Mouse (Mus musculus) T-helper 17 cell (primary cell): ENCODE data around the gene Cldn3.

Experiments used
- in situ Hi-C, 2 experiments: fragments of 300-600 bp; cut with MboI, MseI; formaldehyde crosslinking; loops; 1 replicate in 1 of 2; 2 replicates in 1 of 2; pipeline ENCODE4 v1.15.1; 2025; ENCODE audit warnings: high pct_unique_total_duplicates in 2 of 2

Gene Cldn3

DNA sequence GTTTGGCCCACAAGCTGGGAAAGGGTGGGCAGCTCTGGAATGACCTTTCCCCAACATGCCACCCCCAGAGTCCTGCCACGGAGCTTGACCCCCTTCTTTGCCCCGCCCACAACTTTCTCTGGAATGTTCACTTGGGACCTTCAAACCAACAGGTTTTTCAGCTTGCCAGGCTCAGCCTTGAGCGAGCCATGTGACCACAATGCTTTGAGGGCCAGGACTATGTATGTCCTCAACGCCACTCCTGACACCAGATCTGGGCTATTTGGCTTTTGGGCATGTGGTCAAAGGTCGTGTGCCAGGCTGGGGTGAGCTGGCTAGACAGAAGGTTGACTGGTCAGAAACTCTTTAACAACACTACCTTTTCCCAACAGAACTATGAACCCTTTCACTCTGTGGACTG lies 16.1 kb downstream of the Cldn3 start:
- in situ Hi-C loops: no loop called here

DNA sequence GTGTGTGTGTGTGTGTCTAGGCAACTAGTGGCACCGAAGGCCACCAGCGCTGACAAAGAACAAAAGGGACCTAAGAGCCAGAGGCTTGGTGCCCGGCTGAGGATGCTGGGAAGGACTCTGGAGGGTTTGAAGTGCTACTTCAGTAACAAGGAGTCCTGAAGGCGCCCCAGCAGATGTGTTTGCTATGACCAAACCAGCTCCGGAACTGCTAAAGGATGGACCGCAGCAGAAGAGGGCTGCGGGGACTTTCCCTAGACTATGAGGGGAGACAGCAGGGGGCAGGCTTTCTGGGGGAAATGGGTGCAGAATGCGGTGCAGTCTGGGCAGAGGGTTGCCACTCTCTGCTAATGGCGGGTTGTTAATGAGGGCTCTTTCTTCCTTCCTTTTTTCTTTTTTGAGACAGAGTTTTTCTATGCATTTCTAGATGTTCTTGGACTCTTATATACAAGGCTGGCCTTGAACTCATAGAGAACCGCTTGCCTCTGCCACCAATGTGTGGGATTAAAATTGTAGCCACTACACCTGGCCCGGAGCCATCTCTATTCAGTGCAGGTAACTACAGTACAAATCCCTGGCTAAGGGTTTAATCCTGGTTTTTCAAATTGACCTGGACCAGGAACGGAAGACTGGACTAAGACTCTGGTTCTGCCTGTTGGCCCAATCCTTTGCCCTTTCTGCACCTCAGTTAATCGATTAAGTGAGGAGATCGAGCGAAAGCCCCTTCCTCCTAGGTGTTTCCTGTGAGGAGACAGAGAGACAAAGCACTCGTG lies 22.0 kb downstream of the Cldn3 start:
- in situ Hi-C loops: no loop called here

DNA sequence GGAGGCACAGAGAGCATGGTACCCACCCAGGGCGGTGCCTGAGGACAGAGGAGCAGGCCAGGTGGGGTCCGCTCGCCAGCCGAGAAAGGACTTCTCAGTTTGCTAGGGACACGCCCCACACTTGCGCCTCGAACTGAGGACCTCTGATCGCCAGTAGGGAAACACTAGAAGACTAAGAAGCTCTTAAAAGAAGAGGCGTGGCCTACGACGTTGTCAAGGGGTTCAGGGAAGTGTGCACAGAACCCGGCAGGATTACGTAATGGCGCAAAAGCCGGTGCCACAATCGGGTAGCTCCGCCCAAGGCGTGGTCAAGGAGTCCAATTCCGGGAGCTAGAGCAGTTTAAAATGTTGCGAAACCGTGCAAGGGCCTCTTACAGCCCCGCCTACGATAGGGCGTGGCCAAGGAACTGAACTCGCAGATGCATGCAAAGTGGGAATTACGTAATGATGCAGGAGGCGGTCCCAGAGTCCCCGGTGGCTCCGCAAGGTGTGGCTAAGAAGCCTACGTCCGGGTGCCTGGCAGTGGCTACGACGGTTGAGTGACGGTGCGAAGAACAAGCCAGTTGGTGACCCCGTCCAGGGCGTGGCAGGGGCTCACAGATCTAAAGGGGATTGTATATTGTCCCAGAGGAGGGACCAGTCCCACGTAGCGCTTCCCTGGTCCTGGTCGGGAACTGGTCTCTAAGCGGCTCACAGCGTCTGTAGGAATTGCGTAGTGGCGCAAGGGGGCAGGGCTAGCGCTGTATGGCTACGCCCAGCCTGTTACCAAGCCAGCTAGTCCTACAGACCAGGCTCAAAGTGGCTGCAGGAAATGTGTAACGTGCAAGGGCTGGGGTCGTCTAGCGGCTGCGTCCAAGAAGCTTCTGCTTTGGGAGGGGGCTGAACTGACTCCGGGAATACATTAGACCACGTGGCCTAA lies 22.9 kb downstream of the Cldn3 start, which contains the start of gene Abhd11:
Gene Abhd11, plus strand, starts transcription at position 482 of the 919 bp plus-strand sequence.
- in situ Hi-C loops: no loop called here

DNA sequence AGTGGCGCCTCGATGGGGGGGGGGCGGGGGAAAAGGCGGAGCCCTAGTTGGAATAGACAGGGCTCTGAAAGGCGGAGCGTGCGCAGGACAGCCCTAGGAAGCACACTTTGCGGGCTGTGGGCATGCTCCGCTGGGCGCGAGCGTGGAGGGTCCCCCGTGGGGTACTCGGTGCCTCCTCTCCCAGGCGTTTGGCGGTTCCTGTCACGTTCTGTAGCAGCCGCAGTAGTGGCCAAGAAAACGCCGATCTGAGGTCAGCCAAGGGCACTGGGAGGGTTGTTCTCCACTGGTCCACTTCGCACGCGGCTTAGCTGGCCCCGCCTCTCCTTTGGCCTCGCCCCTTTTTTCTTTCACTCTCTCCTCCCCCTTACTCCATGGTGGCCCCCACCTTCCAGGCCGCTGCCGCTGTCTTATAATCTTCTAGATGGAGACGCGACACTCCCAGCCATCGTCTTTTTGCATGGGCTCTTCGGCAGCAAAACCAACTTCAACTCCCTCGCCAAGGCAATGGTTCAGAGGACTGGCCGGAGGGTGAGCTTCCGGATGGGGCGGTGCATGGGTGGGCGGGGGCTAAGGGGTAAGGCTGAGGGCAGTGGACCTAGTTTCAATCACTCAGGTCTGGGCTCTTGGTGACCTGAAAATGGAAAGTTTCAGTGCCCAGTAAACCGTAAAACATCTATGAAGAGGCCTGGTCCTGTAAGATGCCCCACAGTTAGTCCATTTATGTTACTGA lies 23.7 kb downstream of the Cldn3 start:
- in situ Hi-C loops: loop anchor here in 1 of 2 experiments (5.0 kb wide), 1 partner anchor 108 kb away; no protein-coding TSS in a partner anchor

DNA sequence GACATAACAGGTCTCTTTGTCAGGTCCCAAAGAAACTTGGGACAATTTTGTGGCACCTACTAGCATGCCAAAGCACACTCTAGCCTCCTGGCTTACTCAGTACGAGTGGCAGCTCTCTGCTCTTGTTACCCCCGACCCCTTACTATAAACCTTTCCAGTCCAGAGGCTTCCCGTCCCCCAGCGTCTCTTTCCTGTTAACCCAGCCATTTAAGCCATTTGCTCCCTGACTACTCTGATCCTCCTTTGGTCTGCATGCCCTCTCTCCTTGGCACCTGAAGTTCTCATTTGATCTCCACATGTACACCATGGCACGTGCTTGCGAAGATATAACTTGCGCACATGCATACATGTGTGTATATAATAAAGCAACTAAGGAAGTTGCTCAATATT lies 24.3 kb downstream of the Cldn3 start:
- in situ Hi-C loops: loop anchor here in 1 of 2 experiments (5.0 kb wide), 1 partner anchor 107 kb away; no protein-coding TSS in a partner anchor

DNA sequence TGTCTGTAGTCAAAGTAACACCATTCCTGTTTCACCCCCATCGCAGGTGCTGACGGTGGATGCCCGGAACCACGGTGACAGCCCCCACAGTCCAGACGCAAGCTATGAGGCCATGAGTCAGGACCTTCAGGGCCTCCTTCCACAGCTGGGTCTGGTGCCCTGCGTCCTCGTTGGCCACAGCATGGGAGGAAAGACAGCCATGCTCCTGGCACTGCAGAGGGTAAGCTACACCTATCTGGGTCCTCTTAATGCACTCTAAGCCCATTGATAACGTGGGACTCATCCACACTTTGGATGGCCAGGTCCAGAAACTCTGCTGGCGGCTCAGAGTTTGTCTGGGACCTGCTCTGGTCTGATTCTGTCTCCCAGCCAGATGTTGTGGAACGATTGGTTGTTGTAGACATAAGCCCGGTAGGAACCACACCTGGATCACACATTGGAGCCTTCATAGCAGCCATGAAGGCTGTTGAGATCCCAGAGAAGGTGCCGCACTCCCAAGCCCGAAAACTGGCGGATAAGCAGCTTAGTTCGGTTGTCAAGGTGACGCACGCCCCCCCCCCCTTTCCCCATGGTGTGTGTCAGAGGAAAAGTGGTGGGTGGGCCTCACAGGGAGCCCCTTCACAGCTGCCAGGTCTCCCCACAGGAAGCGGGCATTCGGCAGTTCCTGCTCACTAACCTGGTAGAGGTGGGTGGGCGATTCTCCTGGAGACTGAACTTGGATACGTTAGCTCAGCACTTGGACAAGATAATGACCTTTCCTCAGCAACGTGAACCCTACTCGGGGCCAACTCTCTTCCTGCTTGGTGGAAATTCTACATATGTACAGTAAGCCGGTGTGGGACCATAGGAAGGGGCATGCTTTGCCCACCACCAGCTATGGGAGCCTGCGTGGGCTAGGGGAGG lies 25.1 kb downstream of the Cldn3 start:
- in situ Hi-C loops: loop anchor here in 1 of 2 experiments (5.0 kb wide), 1 partner anchor 106 kb away; no protein-coding TSS in a partner anchor

DNA sequence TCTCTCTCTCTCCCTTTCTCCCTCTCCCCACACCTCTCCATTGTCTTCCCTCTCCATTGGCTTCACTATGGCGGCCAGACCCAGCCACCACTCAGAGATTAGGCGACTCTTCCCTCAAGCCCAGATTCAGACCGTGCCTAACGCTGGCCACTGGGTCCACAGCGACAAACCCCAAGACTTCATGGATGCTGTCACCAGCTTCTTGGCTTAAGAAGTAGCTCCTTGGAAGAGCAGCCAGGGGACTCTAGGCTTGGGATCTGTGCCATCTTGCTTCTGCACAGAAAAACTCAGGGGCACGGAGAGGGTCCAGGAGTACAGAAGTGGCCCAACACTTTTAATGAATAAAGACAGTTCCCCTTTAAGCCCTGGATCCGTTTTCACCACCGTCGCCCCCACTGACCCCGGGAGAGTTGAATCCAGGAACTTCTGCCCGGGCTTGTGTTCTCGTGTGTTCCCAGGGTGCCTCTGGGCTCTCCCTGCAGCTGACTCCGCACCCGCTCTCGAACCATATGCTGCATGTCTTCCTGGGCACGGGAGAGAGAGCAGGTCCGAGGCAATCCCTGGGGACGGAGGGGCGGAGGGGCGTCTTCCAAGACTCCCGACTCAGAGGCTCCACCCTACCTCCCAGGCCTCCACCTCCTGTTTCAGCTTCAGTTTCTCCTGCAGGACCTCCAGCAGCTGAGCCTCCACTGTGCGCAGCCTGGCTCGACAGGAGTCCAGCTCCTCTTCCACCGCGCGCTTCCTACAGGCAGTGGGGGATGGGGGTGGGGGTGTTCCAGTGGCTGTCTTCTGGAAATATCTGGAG lies 26.0 kb downstream of the Cldn3 start:
- in situ Hi-C loops: loop anchor here in 1 of 2 experiments (5.0 kb wide), 1 partner anchor 105 kb away; no protein-coding TSS in a partner anchor

DNA sequence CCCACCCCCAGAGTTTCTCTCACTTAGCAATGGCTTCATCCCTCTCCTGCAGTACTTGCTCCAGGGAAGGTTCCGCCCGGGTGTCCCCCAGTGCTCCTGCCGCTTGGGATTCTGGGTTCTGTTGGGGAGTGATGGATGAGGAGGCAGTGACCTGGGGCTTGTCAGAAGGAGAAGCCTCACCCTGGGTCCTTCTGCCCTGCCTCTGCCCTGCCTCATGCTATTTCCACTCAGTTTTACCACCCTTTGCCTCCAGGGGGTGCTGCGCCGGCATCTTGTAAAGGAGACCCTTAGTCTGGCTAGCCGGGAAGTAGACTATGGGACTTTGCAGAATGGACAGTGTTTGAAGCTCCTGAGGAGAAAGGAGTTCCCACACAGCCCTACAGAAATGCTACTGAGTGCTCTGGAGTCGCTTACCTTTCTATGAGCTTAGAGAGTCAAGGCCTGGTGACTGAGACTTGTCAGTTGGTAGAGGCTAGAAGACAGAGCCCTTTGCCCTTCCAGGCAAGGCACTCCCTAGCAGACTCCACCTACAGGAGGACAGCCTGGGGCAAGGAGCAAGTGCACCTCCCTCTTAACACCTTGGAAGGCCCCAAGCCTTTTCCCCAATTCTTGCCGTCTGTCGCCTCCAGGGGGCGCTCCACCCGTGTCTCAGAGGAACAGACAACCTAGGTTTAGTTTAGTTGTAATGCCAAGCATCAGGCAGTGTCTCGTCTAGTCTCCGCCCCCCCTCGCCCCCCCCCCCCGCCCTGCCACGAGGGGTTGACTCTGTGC lies 26.8 kb downstream of the Cldn3 start:
- in situ Hi-C loops: loop anchor here in 1 of 2 experiments (5.0 kb wide), 1 partner anchor 104 kb away; no protein-coding TSS in a partner anchor

DNA sequence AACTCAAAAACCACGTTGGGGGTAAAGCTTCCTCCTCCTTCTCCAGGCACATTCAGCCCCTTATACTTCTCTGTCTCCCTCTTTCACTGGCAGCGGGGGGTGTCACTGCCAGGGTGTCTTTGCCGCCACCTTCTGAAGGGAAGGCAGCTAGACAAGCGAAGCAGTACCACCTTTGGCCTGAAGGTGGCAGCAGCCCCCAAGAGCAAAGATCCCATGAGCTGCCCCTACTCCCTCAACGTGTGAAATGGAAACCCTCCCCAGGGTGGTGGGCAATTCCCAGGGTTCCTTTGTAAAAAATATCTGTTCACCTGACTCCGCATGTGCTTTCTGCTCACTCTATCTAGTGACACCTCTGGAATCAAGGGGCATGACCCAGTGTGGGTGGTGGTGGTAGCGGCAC lies 29.5 kb downstream of the Cldn3 start:
- in situ Hi-C loops: loop anchor here (5.0 kb wide), 2 partner anchors 47 to 92 kb away; partner anchors contain the start of genes Bud23 (in 1 of the 2) and Dnajc30 (in 1 of the 2)

DNA sequence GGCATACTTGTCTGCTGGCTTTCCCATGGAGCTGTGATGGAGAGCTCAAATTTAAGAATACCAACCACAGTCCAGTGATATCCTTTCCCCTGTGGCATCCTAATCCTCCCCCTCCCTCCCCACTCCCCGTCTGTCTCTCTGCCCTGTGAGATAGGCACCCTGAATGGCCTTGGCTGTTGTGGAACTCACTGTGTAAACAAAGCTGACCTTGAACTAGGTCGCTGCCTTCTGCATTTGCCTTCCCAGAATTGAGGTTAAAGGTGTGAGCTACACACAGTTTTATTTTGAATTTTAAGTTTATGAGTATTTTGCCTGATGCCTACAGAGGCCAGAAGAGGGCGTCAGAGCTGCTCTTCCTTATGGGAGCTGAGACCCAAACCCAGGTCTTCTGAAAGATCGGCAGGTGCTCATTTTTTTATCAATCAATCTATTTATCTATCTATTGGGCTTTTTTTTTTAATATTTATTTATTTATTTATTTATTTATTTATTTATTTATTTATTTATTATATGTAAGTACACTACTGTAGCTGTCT lies 30.3 kb downstream of the Cldn3 start:
- in situ Hi-C loops: loop anchor here (5.0 kb wide), 2 partner anchors 46 to 91 kb away; partner anchors contain the start of genes Bud23 (in 1 of the 2) and Dnajc30 (in 1 of the 2)

DNA sequence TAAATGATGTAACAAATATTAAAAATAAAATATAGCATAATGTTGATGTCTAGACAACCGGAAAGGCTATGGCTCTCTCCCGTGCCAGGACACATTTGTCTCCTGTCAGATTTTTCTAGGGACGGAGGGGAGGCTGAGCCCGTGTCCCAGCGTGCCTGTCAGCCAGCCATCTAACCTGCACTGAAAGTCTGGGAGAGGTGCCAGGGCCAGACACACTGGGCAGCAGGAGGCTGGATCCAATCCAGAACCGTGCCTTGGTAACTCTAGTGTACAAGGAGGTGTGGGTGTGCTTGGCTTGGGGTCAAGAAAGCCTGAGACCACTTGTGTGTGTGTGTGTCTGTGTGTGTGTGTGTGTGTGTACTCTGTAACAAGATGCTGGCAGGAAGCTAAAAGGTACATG lies 35.8 kb downstream of the Cldn3 start:
- in situ Hi-C loops: no loop called here

DNA sequence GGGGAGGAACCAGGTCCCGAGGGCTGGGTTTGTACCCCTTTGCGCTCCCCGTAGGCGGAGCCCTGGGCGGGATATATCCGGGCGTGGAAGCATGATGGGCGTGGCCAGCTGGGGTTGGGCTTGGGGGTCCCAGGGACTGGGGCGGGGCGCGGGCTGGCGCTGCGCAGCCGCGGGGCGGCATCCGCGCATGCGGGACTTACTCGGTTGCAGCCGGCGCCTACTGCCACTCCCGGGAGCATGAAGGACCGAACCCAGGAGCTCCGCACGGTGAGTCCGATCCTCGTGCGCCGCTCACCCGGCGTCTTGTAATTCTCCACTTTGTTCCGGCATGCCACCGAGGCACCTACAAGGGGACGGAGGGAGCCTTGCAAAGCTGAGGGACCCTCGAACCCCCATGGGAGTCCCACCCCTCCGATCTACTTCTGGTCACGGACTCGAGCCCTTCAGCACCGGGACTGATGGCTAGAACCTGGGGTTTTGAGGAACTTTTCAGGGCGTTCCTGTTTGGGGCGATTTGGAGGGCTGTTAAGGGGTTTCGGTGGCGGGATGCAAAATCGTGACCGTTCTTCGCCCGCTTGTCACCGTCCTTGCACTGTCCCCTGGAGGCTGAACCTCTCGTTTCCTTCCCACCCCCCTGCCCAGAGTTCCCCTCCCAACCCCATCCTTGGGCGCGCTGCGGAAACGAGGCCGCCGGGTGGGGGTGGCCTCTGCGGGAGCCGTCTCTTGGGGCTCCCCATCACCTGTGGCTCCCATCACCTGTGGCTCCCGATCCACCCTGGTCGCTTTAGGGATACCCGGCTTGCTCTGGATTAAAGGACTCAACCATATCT lies 37.5 kb downstream of the Cldn3 start, which contains the start of gene Stx1a:
Gene Stx1a, plus strand, starts transcription at position 139 of the 830 bp plus-strand sequence.
- in situ Hi-C loops: no loop called here

DNA sequence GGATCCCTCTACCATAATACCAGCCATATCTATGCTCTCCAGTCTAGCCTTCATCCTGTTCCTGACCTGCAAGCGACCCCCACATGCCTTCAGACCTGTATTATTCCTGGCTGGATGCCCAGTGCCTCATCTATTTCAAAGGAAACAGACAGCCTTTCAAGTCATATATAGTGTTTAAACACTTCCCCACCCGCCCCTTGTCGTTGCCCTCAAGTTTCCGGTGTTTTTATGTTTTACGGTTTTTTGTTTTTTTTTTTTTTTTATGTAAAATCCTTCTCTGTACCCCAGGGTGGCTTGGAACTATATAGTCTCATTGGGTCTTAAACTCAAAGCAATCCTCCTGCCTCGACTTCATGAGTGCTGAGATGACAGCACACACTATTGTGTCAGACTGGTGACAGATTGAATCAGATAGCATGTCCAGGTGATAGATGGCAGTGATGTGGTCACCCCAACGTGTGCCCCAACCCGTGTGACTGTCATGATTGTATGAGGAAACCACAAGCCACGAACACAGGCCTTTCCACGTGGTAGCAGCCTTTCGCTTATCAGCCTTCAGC lies 38.7 kb downstream of the Cldn3 start:
- in situ Hi-C loops: no loop called here

DNA sequence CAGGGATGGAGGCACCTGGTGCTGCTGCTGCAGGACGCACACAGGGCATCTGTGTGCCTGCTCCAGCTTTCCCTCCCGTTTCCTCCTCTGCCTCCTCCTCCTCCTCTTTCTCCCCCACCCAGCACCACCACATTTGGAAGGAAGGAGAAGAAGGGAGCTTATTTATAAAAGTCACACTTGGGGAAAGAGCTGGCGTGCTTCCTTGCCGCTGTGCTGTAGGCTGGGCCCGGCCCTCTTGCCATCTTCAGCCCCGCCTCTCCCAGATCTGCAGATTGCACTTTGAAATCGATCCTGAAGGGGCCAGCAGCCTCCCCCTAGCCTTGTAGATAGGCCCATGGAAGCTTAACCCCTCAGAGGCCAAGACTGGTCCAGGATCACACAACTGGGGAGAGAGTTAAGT lies 39.9 kb downstream of the Cldn3 start:
- in situ Hi-C loops: no loop called here

DNA sequence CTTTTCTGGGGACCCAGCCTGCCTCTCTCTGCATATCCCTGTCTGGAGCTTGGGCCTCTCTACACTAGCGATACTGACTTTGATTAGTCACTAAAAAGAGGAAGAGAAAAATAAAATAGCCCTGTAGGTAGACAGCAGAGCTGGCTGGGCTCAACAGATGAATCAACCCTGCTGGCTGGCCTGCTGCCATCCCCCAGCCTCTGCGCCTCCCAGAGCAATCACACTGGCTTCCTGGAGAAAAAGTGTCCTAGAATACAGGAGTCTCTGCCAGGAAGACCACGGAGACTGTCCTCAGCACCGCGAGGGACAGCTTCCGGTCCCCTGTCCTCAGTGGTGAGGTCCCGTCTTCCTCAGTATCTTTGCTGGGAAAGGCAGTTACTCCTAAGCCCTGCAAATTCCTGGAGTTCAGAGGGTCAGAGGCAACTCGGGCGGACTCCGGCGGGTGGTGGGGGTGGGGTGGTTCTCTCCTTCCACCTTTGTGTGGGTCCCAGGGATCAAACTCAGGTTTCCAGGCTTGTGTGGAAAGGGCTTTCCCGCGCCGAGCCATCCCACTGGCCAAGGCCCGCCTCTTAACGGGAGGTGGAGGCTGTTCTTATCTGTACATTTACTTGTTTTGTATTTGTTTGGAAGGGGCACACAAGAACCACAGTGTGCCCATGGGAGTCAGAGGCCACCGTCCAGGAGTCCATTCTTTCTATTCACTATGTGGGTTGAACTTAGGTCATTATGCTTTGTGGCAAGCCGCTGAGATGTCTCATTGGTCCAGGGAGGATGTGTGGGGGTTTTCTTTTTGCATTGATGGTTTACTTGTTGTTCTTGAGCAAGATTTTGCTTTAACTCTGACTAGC lies 43.2 kb downstream of the Cldn3 start:
- in situ Hi-C loops: no loop called here

DNA sequence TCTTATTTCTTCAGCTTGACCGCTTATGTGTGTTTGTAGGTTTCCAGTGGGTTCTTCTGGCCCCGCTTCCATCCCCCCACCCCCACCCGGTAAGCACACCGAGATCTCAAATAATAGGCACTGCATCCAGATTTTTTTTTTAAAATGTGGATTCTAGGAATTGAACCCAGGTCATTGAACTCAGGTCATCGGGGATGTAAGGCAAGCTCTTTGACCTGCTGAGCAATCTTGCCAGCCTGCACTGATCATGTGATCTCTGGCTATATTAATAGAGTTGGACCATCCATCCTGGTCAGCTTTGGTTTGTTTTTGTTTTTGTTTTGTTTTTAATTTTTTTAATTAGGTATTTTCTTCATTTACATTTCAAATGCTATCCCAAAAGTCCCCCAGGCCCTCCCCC lies 46.6 kb downstream of the Cldn3 start:
- in situ Hi-C loops: no loop called here
